8 mouse cellular contexts compared by ENCODE assay signal in the genomic region with DNA sequence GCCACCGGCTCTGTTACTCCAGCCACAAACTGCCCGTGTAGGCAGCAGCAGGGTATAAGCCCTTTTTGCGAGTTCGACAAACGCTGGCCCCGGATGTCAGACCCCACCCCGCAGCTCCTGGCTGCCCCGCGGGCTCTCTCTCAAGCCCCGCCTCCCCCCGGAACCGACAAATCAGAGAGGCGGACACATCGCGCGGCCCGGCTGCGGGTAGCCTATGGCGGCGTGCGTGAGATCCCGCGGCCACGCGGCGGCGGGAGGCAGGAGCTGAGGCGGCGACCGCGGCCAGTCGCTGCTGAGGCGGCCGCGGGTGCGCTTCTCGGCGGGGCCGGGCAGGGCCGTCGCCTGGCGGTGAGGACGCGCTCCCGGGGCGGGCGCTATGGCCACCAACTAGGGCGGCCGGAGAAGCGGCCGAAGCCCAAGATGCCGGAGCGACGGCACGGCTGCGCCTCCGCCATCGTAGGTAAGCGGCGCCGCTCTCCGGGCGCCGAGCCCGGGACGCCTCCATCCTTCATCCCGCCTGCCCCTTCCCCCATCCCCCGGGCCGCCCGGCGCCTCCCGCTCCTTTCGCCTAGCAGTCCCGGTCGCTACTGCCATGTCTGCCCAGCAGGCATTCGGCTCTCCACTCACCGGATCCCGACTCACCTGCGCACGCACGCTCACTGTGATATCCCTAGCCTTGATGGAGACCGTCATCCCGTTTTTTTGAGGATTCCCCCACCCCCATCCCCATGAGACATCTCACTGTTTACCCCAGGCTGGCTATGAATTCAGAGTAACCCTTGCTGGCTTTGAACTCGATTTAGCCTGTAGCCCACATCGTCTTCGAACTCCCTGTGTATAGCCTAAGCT. TPM values are rescaled to one million over a fixed set of nuclear protein-coding genes. Genes with fewer than 3 reads are reported as not detected.
DNase-seq lines count a peak whose midpoint lies in the region; ATAC-seq lines count a peak whose summit lies in the region.

No protein-coding gene starts in this region.

- no peaks in the 10 kb centered on the region for H3K4me1 ChIP-seq in forebrain, embryonic 11.5 days (replicated peaks; ENCODE audit: control insufficient read depth, insufficient read depth, low read length)
- peaks cover 11% of the 10 kb centered on the region for H3K4me1 ChIP-seq in heart, embryonic 16.5 days (ENCODE audit: control insufficient read depth, insufficient read depth, low read length)
- H3K4me1 ChIP-seq in liver, embryonic 13.5 days (replicated peaks) = peaks cover 28% of the 10 kb centered on the region
- 0 out of 2 replicates have a peak, but pooled peaks cover 2% of the 10 kb centered on the region for H3K4me1 ChIP-seq in stomach, embryonic 14.5 days (ENCODE audit: control insufficient read depth, insufficient read depth, low read length)

- WGBS in forebrain, embryonic 11.5 days = 2% methylated on average over 84 of the region's 86 CpGs
- 2% methylated on average over 82 of the region's 86 CpGs for WGBS in heart, embryonic 16.5 days
- WGBS in liver, embryonic 13.5 days (ENCODE audit: insufficient replicate concordance) = 1% methylated on average over 84 of the region's 86 CpGs
- WGBS in stomach, embryonic 14.5 days = under 1% methylated on average over 74 of the region's 86 CpGs

- no peaks in the 10 kb centered on the region; the same call in 1 of the 2 replicates for H3K27me3 ChIP-seq in forebrain, embryonic 11.5 days (ENCODE audit: control insufficient read depth, insufficient read depth, low read length)
- peaks cover 6% of the 10 kb centered on the region for H3K27me3 ChIP-seq in heart, embryonic 16.5 days (ENCODE audit: control insufficient read depth, insufficient read depth, low read length)
- peaks cover 10% of the 10 kb centered on the region for H3K27me3 ChIP-seq in liver, embryonic 13.5 days
- H3K27me3 ChIP-seq in stomach, embryonic 14.5 days (ENCODE audit: control insufficient read depth, insufficient read depth, low read length) = no peaks in the 10 kb centered on the region

- ATAC-seq in CD4-positive, CD25-positive, alpha-beta regulatory T cell, adult 4 months = peak; percentile 96
- peak; percentile 98 for ATAC-seq in forebrain, embryonic 11.5 days (replicated peaks; ENCODE audit: low FRiP score)
- peak; percentile 96 for ATAC-seq in heart, embryonic 16.5 days (replicated peaks; ENCODE audit: extremely low read depth, insufficient read depth, low FRiP score)
- ATAC-seq in liver, embryonic 13.5 days (ENCODE audit: low read depth) = peak; percentile 89
- ATAC-seq in stomach, embryonic 14.5 days (ENCODE audit: insufficient number of reproducible peaks, insufficient read depth, low FRiP score, low read depth) = peak; percentile 97

- H3K36me3 ChIP-seq in forebrain, embryonic 11.5 days (ENCODE audit: control insufficient read depth, insufficient read depth, low read length) = no peaks in the 10 kb centered on the region
- peaks cover 6% of the 10 kb centered on the region for H3K36me3 ChIP-seq in heart, embryonic 16.5 days (ENCODE audit: control insufficient read depth, insufficient read depth)
- H3K36me3 ChIP-seq in liver, embryonic 13.5 days = peaks cover 13% of the 10 kb centered on the region
- peaks cover 4% of the 10 kb centered on the region; the same call in 1 of the 2 replicates for H3K36me3 ChIP-seq in stomach, embryonic 14.5 days (ENCODE audit: control insufficient read depth, insufficient read depth, low read length)

- peak overlapping the region; percentile 79 for H3K4me2 ChIP-seq in forebrain, embryonic 11.5 days (ENCODE audit: low read depth, low read length, severe bottlenecking)
- H3K4me2 ChIP-seq in heart, embryonic 16.5 days (ENCODE audit: low read depth, low read length) = peak overlapping the region; percentile 96
- H3K4me2 ChIP-seq in liver, embryonic 13.5 days = peak overlapping the region; percentile 98
- H3K4me2 ChIP-seq in stomach, embryonic 14.5 days (replicated peaks; ENCODE audit: low read depth, low read length) = peak overlapping the region; percentile 62

- no peaks in the 10 kb centered on the region; the same call in 1 of the 2 replicates for H3K9me3 ChIP-seq in forebrain, embryonic 11.5 days (ENCODE audit: control insufficient read depth, low read length)
- H3K9me3 ChIP-seq in heart, embryonic 16.5 days (replicated peaks; ENCODE audit: control insufficient read depth, low read length) = peaks cover 7% of the 10 kb centered on the region
- H3K9me3 ChIP-seq in liver, embryonic 13.5 days (replicated peaks) = peaks cover 4% of the 10 kb centered on the region; the same call in 1 of the 2 replicates
- H3K9me3 ChIP-seq in stomach, embryonic 14.5 days (ENCODE audit: control insufficient read depth, low read depth, low read length) = 0 out of 2 replicates have a peak, but pooled peaks cover 4% of the 10 kb centered on the region

- H3K9ac ChIP-seq in forebrain, embryonic 11.5 days (ENCODE audit: low read length) = peak overlapping the region; percentile 90
- H3K9ac ChIP-seq in heart, embryonic 16.5 days (ENCODE audit: low read length) = peak overlapping the region; percentile 84
- peak overlapping the region; percentile 91 for H3K9ac ChIP-seq in liver, embryonic 13.5 days
- peak overlapping the region; percentile 78 for H3K9ac ChIP-seq in stomach, embryonic 14.5 days (replicated peaks; ENCODE audit: low read depth, low read length)

- peak overlapping the region; percentile 75 for H3K4me3 ChIP-seq in forebrain, embryonic 11.5 days (ENCODE audit: low read depth, low read length)
- H3K4me3 ChIP-seq in heart, embryonic 16.5 days (ENCODE audit: low read length) = peak overlapping the region; percentile 80
- H3K4me3 ChIP-seq in liver, embryonic 13.5 days (replicated peaks) = peak overlapping the region; percentile 81
- H3K4me3 ChIP-seq in stomach, embryonic 14.5 days (ENCODE audit: low read depth, low read length) = peak overlapping the region; percentile 55

- DNase-seq in c-Kit-positive CD71-negative TER-119-negative erythroid progenitor cells, embryonic 14.5 days (ENCODE audit: low read depth) = peak; percentile 71
- DNase-seq in forebrain, embryonic 11.5 days (ENCODE audit: low spot score) = peak; percentile 98
- peak; percentile 92 to 96 for DNase-seq in kidney, postnatal 25 days
- DNase-seq in liver, embryonic 13.5 days = peak; percentile 86
- peak; percentile 90 to 92 for DNase-seq in natural killer cell, adult 2 months (ENCODE audit: low spot score in 2 of 2)

- H3K27ac ChIP-seq in forebrain, embryonic 11.5 days (ENCODE audit: low read depth, low read length) = peak overlapping the region; percentile 57
- peak overlapping the region; percentile 30; the same call in 1 of the 2 replicates for H3K27ac ChIP-seq in heart, embryonic 16.5 days (ENCODE audit: low read length)
- H3K27ac ChIP-seq in liver, embryonic 13.5 days = peak overlapping the region; percentile 77
- H3K27ac ChIP-seq in stomach, embryonic 14.5 days (ENCODE audit: low read length) = peak overlapping the region; percentile 69

RNA-seq across cellular contexts. Expression of gene Tpst1, which starts 6.3 kb away (rescaled TPM):
- polyA plus RNA-seq in CD4-positive, CD25-positive, alpha-beta regulatory T cell, adult 4 months (2017; shearing (Covaris generic)) = 1 to 10 TPM; 1.8 to 3.6 TPM
- polyA plus RNA-seq in forebrain, embryonic 11.5 days (2014; fragmentation: Nextera tagmentation; extraction: Ambion mirVana) = 60.8 and 62.7 TPM in 2 replicates
- 26.5 and 27.6 TPM in 2 replicates for polyA plus RNA-seq in heart, embryonic 16.5 days (2015; fragmentation: Nextera tagmentation; extraction: Ambion mirVana)
- polyA plus RNA-seq in liver, embryonic 13.5 days (2015; fragmentation: Nextera tagmentation; extraction: Ambion mirVana) = 27.2 and 33.5 TPM in 2 replicates
- polyA plus RNA-seq in stomach, embryonic 14.5 days (2014; fragmentation: Nextera tagmentation; extraction: Ambion mirVana) = 82.7 and 87.3 TPM in 2 replicates

RNA-seq across cellular contexts. Expression of gene Crcp, which starts 50.3 kb away (rescaled TPM):
- polyA plus RNA-seq in CD4-positive, CD25-positive, alpha-beta regulatory T cell, adult 4 months (2017; shearing (Covaris generic)) = 10 to 100 TPM; 60.0 to 75.7 TPM
- polyA plus RNA-seq in forebrain, embryonic 11.5 days (2014; fragmentation: Nextera tagmentation; extraction: Ambion mirVana) = 36.4 and 39.0 TPM in 2 replicates
- 24.4 and 26.2 TPM in 2 replicates for polyA plus RNA-seq in heart, embryonic 16.5 days (2015; fragmentation: Nextera tagmentation; extraction: Ambion mirVana)
- polyA plus RNA-seq in liver, embryonic 13.5 days (2015; fragmentation: Nextera tagmentation; extraction: Ambion mirVana) = 31.6 and 34.4 TPM in 2 replicates
- polyA plus RNA-seq in stomach, embryonic 14.5 days (2014; fragmentation: Nextera tagmentation; extraction: Ambion mirVana) = 20.0 and 24.2 TPM in 2 replicates

RNA-seq across cellular contexts. Expression of gene Asl, which starts 50.4 kb away (rescaled TPM):
- polyA plus RNA-seq in CD4-positive, CD25-positive, alpha-beta regulatory T cell, adult 4 months (2017; shearing (Covaris generic)) = 100 to 1,000 TPM; 102 to 103 TPM
- polyA plus RNA-seq in forebrain, embryonic 11.5 days (2014; fragmentation: Nextera tagmentation; extraction: Ambion mirVana) = 27.0 and 33.4 TPM in 2 replicates
- 20.8 and 23.0 TPM in 2 replicates for polyA plus RNA-seq in heart, embryonic 16.5 days (2015; fragmentation: Nextera tagmentation; extraction: Ambion mirVana)
- polyA plus RNA-seq in liver, embryonic 13.5 days (2015; fragmentation: Nextera tagmentation; extraction: Ambion mirVana) = 37.8 and 45.2 TPM in 2 replicates
- 35.1 TPM in 2 replicates for polyA plus RNA-seq in stomach, embryonic 14.5 days (2014; fragmentation: Nextera tagmentation; extraction: Ambion mirVana)

Comparison
In these comparisons a context has a peak if more than half of its experiments do, and no peak if none do; other contexts are left out.
1. Peak in every context shown above with its lines: DNase-seq, ATAC-seq, H3K4me3 ChIP-seq and H3K27ac ChIP-seq.